Mouse (Mus musculus) G1E-ER4 (cell line): Measurements from ENCODE around the gene Pithd1. TPM values are rescaled to one million over a fixed set of nuclear protein-coding genes. Genes with fewer than 3 reads are reported as not detected.

Source experiments
- GATA1 ChIP-seq: IDR thresholded peaks from one replicate; pipeline ENCODE4 v1.8.0; 2012; ENCODE audit warnings: low read length, inconsistent platforms
- polyA plus RNA-seq: library from polyadenylated mRNA; stranded (reverse); fragments of >175 nt; gene quantifications from 2 replicates; pipeline ENCODE4 v1.2.3, GENCODE M21; 2012

Pithd1 gene
- polyA plus RNA-seq, 1 experiment: 86.7 TPM

DNA sequence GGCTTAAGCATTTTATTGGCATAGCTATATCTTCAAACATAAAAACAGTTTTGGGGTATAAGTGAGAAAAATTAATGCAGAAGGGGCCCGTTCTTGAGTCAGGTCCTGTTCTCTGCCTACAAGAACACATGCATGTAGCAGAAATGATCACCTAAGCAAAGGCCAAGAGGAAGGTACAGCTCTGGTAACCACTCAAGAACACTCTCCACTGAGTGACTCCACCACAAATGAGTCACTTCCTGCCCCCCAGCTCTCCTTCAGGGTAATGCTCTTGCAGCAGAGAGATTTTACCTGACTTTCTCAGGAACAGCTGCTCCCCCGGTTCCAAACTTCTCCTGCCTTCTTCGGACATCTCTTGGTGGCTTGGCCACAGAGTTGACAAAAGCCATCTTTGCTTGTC is 19.8 kb upstream of the Pithd1 start:
- TF ChIP-seq GATA1: no peak

DNA sequence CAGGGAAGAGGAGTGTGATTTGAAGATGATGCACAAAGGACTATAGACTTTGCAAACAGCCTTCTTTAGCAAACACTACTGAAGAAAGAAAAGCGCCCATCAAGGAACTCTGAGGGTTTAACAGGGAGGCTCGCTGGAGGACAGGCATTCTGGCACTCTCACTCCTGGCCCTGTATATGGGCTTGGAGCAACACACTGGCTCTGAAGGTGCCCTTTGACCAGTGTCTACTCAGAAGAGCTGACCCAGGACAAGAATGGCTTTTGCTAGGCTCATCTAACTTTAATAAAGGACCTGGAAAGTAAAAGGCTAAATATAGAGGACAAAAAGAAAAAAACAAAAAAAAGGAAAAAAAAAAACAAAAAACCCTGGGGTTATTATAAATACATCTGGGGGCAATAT is 17.9 kb upstream of the Pithd1 start:
- TF ChIP-seq GATA1: no peak

- TF ChIP-seq GATA1: no peak
These were observed 17.1 kb upstream of the Pithd1 start for GRCm38 (mm10) chr4:136004107-136004675.

DNA sequence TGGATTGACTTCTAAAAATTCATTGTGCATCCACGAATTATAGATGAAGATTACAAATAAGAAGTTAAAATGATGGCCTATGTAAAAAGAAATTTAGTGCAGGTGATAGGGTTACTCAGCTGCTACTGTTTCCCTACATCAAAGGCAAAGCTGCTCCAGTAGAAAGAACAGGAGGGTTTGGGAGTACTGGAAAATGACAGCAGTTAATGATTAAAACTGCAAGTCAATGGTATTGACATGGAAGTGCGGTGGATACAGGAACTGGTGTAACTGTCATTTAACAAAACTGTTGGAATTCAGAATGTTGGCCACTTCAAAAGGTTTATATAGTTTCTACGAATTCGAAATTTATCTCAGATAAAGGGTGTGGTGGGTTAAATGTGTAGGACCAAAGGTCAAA is 8.1 kb upstream of the Pithd1 start:
- TF ChIP-seq GATA1: no peak

- no peak for TF ChIP-seq GATA1
These were observed 6.9 kb upstream of the Pithd1 start for GRCm38 (mm10) chr4:135993941-135994340.

DNA sequence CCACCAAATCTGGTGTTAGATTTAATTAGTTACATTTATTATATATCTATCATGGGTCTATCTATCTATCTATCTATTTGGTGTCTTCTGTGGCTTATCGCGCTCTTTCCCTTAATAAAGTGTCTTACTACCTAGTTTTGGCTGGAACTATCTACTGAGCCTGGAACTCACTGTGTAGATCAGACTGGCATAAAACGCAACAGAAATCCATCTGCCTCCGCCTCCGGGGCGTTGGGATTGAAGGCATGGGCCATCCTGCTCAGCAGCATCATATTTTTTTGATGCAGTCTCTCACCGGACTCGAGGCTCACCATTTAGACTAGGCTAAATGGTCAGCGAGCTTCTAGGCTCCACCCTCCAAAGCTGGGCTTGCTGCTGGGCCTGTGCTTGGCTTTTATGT is 650 bp upstream of the Pithd1 start:
- TF ChIP-seq GATA1: no peak

- no peak for TF ChIP-seq GATA1
These were observed 642 bp downstream of the Pithd1 start for GRCm38 (mm10) chr4:135986301-135986942.

GRCm38 (mm10) chr4:135985769-135986168 is 1.3 kb downstream of the Pithd1 start:
- TF ChIP-seq GATA1: no peak

- no peak for TF ChIP-seq GATA1
These were observed 1.9 kb downstream of the Pithd1 start for GRCm38 (mm10) chr4:135985193-135985592.

GRCm38 (mm10) chr4:135984556-135984955 is 2.5 kb downstream of the Pithd1 start:
- no peak for TF ChIP-seq GATA1

GRCm38 (mm10) chr4:135981524-135982063 is 5.5 kb downstream of the Pithd1 start:
- no peak for TF ChIP-seq GATA1

DNA sequence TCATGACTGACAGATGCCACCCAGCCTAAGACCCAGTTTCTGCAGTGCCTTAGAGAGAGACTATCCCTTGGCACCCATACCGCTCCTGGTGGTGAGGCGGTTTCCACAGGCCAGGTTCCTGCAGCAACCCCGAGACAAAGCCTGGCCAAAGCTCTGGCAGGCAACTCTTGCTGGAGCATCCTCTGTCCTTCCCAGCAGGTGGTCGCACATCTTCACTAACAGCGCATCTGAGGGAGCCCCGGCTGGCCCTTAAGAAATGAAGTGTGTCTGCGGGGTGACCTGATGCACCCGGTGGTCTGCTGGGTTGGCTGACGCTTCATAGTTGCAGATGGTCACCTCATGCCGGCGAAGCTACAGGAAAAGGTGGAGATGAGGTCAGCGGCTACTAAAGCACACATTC is 10.9 kb downstream of the Pithd1 start:
- no peak for TF ChIP-seq GATA1

- TF ChIP-seq GATA1: no peak
These were observed 13.9 kb downstream of the Pithd1 start for GRCm38 (mm10) chr4:135972911-135973811.

DNA sequence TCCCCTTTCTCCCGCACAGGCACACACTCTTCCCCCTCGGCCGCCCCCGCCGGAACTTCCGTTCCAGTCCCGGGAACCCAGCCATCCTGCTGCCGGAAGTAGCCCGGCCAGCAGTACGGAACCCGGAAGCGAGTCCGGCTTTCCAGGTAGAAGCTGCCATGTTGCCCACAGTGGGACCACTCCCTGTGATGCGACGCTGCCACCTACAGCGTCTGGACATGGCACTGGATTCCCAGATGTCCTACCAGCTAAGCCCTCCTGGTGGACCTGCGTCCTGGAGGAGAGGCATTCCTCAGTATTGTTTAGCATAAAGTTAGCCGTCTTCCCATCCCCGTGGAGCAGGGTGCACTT is 14.5 kb downstream of the Pithd1 start, which contains the start of gene Lypla2:
Lypla2 (minus strand) TSS at position 71 of the 351 bp plus-strand sequence.
- no peak for TF ChIP-seq GATA1

DNA sequence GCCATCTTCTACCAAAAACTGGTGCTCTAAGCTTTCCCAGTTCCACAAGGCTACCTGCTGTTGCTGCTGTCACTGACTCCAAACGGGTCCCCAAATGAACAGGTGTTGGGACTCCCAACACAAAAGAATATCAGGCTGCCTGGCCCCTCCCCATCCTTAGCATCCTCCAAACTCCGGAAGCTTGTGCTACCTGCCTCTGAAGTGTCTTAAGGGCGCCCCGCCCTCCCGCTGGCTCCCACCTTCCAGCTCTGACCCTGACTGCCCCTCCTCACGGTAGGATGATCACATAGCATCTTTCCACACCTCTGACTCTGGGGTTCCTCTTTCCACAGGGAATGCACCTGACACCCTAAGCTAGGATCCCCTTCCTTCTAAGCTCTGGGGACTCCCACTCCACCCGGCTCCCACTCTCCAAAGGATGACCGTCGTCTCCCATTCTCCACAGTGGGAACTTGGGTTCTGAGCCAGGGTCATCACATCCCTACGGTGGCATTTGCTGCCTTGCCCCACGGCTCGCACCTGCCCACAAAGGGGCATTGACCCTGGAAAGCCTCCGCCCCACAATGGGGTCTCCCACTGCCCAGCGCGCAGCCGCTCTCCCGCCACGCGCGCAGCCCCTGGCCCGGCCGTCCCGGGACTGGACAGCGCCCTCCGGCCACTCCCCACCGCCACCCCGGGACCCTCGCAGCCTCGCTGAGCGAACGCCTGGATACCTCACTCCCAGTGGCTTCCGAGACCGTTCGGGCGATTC is 15.1 kb downstream of the Pithd1 start:
- no peak for TF ChIP-seq GATA1
